Comparison of ENCODE assay signal across 8 mouse cellular contexts in the genomic region with DNA sequence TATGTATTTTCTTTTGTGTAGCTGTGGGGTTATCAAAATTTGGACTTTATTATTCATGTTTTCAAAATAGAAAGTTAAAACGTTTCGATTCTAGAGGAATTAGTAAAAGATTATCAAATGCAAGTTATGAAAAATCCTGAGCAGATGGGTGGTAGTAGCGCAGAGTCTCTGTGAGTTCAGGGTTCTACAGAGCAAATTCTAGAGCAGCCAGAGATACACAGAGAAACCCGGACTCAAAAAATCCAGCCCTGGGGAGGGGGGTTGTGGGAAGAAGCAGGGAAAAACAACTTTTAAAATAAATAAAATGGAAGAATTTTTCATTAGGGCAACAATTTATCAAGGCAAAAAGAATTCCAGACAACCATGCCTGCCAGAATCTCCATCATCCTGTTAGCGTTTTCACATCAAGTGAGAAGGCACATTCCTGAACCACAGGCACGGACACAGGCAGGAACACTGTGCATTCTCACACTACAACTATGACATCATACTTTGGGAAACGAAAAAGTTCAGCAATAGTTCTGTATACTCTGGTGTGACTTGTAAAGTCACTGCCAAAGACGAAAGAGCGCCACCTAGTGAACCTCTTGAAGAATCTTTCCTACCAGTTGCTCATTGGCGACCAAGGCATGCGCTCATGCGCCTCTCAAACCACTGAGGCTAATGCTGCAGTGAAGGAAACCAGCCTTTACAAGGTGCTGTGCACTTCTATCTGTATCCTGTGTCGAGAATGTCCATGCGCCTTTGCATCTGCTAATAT. TPM values are rescaled to one million over a fixed set of nuclear protein-coding genes. Genes with fewer than 3 reads are reported as not detected.
DNase-seq lines count a peak whose midpoint lies in the region; ATAC-seq lines count a peak whose summit lies in the region.

No protein-coding gene starts in this region.

- 22% methylated on average over 14 of the region's 14 CpGs for WGBS in forebrain, embryonic 14.5 days

- H3K4me1 ChIP-seq in forebrain, embryonic 14.5 days (ENCODE audit: control insufficient read depth, insufficient read depth, low read length) = no peaks in the 10 kb centered on the region

- no peak overlapping the region for H3K4me3 ChIP-seq in forebrain, embryonic 14.5 days (ENCODE audit: low read depth, low read length)

- H3K36me3 ChIP-seq in forebrain, embryonic 14.5 days (ENCODE audit: control insufficient read depth, insufficient read depth, low read length) = no peaks in the 10 kb centered on the region

- H3K9me3 ChIP-seq in forebrain, embryonic 14.5 days (replicated peaks; ENCODE audit: control insufficient read depth, low read length) = no peaks in the 10 kb centered on the region

- DNase-seq in R1 (ENCODE audit: low read depth, low spot score) = peak; percentile 88
- peak; percentile 54 for DNase-seq in cerebellum, adult 11 months
- DNase-seq in forebrain, embryonic 14.5 days (ENCODE audit: low spot score) = peak; percentile 93
- peak; percentile 13 for DNase-seq in layer of hippocampus, adult 9-11 months
- peak; percentile 76 for DNase-seq in lung, postnatal 10 days
- peak; percentile 5 to 23 for DNase-seq in right cerebral cortex, postnatal 36 days (ENCODE audit: low spot score in 2 of 2)
- no peak for DNase-seq in natural killer cell, adult 2 months (ENCODE audit: low spot score in 2 of 2)

- no peaks in the 10 kb centered on the region for H3K27me3 ChIP-seq in forebrain, embryonic 14.5 days (replicated peaks; ENCODE audit: control insufficient read depth, insufficient read depth, low read length)

- H3K9ac ChIP-seq in forebrain, embryonic 14.5 days (ENCODE audit: low read length) = no peak overlapping the region

- no peak overlapping the region for H3K27ac ChIP-seq in forebrain, embryonic 14.5 days (ENCODE audit: low read depth, low read length)

- ATAC-seq in forebrain, embryonic 14.5 days = peak; percentile 95
- ATAC-seq in hematopoietic stem cell, adult 5-6 weeks (replicated peaks in 1 of 2; ENCODE audit: insufficient read depth in 1 of 2, low FRiP score in 2 of 2, low TSS enrichment in 1 of 2, low read depth in 1 of 2, poor library complexity in 2 of 2, severe bottlenecking in 2 of 2) = peak; percentile 62 to 73

- H3K4me2 ChIP-seq in forebrain, embryonic 14.5 days (ENCODE audit: low read length) = no peak overlapping the region

RNA-seq across cellular contexts. Expression of gene 4933415F23Rik, which starts 40.3 kb away (rescaled TPM):
- 0.16 TPM in 1 of 2 replicates, not detected in the other for polyA plus RNA-seq in forebrain, embryonic 14.5 days (2014; fragmentation: Nextera tagmentation; extraction: Ambion mirVana)
- total RNA-seq in hematopoietic stem cell, adult 5-6 weeks (2017) = not detected in 2 replicates

Comparison
In these comparisons a context has a peak if more than half of its experiments do, and no peak if none do; other contexts are left out.
1. DNase-seq: peak in R1 (single experiment), cerebellum, adult 11 months (single experiment), forebrain, embryonic 14.5 days (single experiment), layer of hippocampus, adult 9-11 months (single experiment), lung, postnatal 10 days (single experiment) and right cerebral cortex, postnatal 36 days (2 of 2); none in natural killer cell, adult 2 months (0 of 2).